Mouse (Mus musculus) WW6 (cell line): ENCODE data around the gene Pex3.
"Not testable (repeated sequence)": the region's sequence is repeated elsewhere in the genome, so short reads cannot be mapped to it uniquely, and the experiment has no call there.

Experiments used
- DNase-seq: peaks from one replicate; pipeline ENCODE4 v3.0.0-alpha.2; 2013; ENCODE audit warnings: low read depth, low spot score

Gene Pex3

DNA sequence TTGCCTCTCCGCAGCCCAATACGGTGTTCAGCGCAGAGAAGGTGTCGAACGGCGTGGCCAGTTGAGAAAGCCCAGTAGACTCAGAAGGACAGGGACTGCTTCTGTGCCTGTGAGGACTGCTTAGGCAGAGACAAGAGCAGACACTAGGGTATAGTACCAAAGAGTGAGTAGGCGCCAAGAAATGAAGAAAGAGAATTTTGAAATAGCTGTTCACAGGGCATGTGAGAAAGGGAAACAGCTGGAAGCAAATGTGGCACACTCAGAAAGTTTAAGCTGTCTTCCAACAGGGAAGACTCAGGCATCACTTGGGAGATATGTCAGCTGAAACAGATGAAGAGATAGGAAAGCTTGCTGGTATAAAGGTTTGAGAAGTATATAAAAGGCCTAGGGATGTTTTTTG is 16.2 kb downstream of the Pex3 start:
- no peak for DNase-seq

DNA sequence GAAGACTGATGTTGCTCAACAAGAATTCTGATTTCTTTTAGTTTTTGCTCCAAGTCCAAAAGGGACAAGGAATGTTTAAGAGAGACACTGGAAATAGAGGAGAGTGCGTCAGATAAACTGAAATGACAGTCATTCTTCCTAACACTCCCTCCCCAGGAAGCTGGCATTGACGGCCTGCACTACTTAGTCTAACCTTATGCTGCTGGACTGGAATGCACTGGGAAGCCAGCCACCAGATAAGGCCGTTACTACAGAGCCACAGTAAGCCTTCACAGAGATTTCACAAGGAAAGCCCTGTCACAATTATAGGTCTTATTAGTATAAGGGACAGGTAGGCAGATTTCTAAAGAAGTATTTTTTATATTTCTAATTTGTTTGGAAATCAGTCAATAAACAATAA is 18.2 kb downstream of the Pex3 start:
- DNase-seq: no peak

DNA sequence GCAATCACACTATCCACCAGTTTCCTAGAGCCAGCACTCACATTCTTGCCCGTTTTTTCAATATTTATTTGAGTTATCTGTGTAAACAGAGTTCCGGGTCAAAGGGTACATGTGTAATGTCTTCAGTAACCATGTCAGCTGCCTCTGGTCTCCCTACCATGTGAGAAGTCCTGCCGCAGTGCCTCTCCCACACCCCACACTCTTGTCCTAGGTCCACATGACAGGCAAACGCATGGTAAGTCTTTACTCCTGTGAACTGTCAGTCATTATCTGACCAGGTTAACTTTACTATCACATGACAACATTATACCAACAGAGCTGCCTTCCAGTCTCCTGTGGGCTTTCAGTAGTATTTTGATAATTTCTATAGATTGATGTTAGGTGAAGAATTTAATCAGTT is 24.8 kb downstream of the Pex3 start:
- no peak for DNase-seq

DNA sequence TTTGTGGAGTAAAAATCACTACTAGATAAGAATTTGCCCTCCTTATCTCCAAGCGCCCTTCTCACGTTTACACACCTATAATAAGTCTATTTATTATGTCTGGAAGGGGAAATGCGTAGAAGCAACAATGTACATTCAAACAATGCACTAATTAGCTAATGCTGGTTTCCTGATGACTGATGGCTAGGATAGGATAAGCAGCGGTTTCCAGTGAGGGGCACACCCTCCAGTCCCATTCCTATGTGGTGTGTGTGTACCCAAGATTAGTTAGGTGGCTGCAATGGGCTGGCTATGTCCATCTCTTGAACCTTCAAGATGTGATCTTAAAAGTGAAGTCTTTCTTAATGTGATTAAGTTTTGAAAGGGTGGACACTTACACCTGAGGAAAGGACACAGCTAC is 31.1 kb downstream of the Pex3 start:
- DNase-seq: no peak

DNA sequence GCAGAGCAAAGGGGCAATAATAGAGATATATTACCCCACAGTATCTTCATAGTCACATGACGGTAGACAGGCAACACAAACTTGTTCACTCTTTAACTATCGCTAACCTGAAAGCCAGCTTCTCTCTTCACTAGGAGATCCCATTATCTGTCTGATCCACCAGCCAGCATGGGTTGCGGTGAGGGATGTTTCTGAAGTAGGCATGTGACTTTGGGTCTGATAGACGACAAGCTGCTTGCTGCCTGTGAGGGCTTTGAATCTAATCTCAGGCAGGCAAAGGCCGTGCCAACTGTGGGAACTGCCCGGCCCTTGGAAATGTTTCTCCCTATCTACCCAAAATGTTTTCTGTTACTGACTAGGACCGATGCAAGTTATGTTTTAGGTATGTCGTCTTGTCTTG is 50.6 kb downstream of the Pex3 start:
- no peak for DNase-seq

DNA sequence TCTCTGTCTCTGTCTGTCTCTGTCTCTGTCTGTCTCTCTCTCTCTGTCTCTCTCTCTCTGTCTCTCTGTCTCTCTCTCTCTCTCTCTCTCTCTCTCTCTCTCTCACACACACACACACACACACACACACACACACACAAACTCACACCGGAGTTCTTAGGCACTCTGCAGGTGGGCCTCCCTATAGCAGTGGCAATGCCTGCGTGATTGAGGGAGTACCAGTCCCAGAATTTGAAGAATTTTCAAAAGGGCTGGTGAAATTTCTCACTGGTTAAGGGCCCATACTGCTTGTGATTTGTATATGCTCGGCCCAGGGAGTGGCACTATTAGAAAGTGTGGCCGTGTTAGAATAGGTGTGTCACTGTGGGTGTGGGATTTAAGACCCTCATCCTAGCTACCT is 51.4 kb downstream of the Pex3 start:
- DNase-seq: not testable (repeated sequence)

DNA sequence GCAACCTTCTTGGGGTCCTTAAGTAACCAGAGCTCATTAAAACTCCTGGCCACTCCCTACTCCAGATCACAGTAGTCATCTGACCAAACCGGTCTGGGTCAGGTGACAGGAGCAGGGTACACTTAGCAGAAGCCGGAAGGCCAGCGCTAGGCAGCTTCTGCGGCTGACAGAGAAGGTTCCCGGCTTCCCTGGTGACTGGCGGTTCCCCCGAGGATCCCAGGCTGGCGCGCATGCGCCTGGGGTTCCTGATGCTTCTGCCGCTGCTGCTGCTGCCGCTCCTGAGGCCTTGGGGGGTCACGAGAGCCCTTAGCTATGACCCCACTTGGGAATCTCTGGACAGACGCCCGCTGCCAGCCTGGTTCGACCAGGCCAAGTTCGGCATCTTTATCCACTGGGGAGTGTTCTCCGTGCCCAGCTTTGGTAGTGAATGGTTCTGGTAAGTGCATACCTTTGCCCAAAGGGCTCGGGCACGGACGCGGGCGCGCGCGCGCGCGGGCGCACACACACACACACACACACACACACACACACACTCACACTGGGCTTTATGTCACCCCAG is 51.9 kb downstream of the Pex3 start:
- peak; percentile 53 for DNase-seq

DNA sequence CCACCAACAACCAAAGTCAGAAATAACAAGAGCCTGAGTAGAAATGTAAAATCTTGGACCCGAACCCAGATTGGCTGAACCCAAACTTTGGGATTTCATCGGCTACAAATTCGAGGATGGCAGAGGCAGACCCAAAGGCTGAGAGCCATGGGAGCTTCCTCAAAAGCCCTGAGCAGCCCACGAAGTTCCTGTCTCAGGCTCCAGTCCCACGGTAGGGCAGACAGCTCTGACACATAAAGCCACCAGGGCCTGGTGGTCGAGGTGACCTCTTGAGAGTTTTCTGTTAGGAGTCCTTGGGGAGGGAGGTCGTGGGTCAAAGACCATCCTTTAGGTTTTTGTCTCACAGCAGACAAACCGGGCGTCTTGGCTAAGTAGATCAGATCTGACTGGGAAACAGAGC is 52.5 kb downstream of the Pex3 start:
- DNase-seq: no peak

DNA sequence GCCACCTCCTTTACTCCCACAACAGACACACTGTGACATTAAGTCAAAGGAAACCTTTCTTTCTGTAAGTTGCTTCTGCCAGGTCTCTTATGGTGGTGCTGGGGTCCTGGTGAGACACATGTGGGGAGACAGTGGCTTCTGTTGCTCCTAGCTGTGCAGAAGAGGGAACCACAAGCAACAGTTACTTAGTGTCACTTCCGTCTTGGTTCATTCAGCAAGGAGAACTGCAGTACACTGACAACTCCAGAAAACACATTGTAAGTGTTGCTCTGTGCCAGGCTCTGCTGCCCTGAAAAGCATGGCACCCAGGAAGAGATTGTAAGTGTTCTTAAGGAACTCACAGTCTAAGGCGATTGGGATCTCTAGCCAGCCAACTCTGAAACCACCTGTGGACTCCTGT is 53.6 kb downstream of the Pex3 start, which contains the start of gene Fuca2:
Gene Fuca2 (plus strand): TSS at position 210 of the 400 bp plus-strand sequence.
- no peak for DNase-seq

DNA sequence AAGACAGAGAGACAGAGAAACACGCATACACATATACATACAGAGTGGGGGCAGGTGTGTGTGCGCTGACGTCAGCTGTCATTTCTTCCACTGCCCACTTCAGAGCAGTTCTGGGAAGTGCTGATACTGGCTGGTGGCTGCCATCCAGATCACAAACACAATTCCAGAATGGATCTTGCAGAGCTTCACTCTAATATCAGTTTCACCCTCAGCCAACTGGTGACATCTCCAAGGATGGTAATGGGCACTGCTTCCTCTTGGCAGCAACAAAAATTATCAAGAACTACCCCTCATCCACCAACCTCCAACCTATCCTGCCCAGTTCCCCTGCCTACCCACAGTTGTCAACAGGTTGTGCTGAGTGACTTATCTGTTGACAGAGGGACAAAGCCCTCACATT is 56.6 kb downstream of the Pex3 start:
- no peak for DNase-seq

DNA sequence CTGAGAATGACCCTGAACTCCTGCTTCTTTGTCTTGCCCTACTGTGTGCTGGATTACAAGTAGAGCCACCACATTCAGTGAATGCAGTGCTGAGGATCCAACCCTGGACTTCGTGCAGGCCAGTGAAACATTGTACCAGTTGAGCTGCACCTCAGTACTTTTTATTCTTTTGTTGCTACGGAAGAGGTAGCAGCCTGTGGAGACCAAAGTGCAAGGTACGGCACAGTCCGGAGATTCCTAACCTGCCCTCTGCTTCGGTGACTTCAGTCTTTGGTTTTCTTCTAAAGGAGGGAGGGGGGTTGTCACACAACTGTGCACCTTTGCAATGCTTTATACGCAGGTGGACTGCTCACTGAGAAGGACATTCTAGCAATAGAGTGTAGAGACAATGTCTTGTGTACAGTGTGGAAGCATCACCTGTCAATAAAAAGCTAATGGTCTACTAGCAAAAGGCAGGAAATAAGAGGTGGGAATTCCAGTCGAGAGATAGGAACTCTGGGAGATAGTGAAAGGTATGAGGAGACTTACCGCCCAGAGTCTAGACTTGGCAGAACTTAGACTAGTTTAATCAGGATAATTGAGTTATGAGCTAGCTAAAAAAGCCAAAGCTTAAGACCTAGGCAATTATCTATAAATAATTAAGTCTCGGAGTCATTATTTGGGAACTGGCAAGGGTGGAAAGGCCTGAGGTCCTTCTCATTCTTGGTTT is 58.8 kb downstream of the Pex3 start:
- DNase-seq: no peak

DNA sequence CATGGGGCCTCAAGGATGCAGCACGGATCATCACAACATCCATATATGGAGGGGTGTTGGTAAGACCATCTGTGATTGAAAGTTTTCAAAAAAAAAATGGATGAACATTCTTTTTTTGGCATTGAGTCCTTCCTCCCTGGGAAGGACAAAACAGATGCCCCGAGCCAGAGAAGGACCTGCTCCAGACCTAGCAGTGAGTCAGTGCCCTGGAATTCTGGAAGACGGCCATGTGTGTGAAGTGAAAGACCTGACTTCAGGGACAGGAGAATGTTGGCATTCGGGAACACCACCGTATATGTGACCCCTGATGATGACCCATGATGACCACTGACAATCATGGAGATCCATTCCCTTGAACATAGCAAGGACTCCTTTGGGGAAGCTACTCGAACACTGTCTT is 63.3 kb downstream of the Pex3 start:
- DNase-seq: no peak

DNA sequence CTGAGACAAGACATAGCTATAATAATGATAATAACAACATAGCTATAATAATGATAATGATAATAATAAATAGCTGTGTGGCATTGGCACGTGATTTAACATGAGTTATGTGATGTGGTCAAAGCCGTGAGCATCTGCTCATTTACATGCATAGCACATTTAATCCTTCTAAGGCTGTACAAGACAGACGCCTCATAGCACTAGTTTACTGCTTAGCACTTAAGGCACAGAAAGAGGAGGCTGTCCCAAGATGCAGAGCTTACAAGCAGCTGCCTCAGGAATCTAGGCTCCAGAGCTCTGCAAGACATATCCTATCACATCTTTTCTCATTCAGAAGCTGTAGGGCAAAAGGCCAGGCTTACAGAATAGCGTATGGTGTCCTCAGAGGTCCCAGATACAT is 67.0 kb downstream of the Pex3 start:
- DNase-seq: no peak

DNA sequence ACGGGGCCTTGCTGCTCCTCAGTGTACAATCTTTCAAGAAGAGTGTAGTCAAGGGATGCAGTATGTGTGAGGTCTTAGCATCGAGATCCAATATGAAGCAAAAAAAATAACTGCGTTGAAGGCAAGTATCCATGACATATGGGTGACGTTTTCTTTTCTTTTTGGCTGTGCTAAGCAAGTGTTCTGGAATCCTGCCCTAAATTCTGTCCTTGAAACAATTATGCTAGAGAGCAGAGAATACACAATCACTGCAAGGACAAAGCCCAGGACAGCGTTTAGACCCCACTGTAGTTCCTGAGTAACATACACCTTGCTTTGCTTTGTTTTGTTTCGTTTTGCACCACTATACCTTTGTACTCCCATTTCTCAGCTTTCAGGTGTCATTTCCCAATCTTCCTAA is 73.6 kb downstream of the Pex3 start:
- no peak for DNase-seq

DNA sequence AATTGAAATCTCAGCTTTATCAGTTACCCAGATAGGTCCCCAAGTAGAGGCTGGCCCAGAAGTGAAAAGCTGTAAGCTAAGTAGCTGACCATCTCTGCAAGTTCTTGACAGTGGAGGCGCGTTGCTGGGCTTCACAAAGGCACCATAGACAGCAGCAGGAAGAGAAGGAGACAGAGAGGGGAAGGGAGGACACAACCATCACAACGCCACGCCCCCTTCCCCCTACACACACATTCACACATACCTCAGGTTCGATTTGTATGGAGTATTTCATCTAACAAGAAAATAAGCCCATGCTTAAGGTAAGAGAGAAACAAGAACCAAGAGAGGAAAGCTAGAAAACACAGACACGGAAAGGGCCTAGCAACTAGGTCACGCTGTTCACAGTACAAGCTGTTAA is 77.8 kb downstream of the Pex3 start:
- DNase-seq: no peak

DNA sequence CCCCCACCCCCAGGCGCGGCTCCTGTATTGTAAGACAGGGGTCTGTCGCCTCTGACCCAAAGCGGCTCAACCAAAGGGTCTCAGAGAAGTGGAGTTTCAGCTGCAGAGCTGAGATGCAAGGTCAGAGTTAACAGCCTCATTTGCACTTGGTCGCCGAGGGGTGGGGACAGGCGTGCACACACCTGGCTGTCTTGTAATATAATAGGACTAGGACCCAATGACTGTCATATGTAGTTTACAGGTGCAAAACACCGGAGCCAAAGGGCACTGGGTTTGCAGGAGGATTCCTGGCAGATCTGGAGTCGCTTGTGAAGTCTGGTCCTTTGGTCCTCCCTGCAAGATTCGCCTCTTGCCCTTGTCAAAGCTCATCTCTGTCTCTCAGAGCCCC is 78.4 kb downstream of the Pex3 start:
- no peak for DNase-seq
